Mouse (Mus musculus) cerebellum, adult 8-10 months (tissue): ENCODE measurements around the gene Iqgap1.
A peak's percentile ranks its signal among the peaks of the same experiment; 100 is the strongest.

Source experiments
- DNase-seq: peaks from one replicate; pipeline ENCODE4 v3.0.0; 2022

Gene Iqgap1

GRCm38 (mm10) chr7:80710333-80710732, 115.4 kb downstream of the Iqgap1 start:
- DNase-seq = no peak

- DNase-seq = no peak
These were observed 121.7 kb downstream of the Iqgap1 start for GRCm38 (mm10) chr7:80704066-80704465.

GRCm38 (mm10) chr7:80702510-80702909, 123.3 kb downstream of the Iqgap1 start:
- no peak for DNase-seq

- DNase-seq = no peak
These were observed 126.1 kb downstream of the Iqgap1 start for GRCm38 (mm10) chr7:80699709-80700108.

- no peak for DNase-seq
These were observed 126.8 kb downstream of the Iqgap1 start for GRCm38 (mm10) chr7:80698940-80699339.

- DNase-seq = no peak
These were observed 127.9 kb downstream of the Iqgap1 start for GRCm38 (mm10) chr7:80697859-80698258.

GRCm38 (mm10) chr7:80696903-80697302, 128.9 kb downstream of the Iqgap1 start:
- DNase-seq = no peak

GRCm38 (mm10) chr7:80696334-80696733, 129.4 kb downstream of the Iqgap1 start:
- DNase-seq = no peak

- DNase-seq = no peak
These were observed 133.3 kb downstream of the Iqgap1 start for GRCm38 (mm10) chr7:80692472-80692871.

- DNase-seq = no peak
These were observed 134.6 kb downstream of the Iqgap1 start for GRCm38 (mm10) chr7:80691131-80691530.

- DNase-seq = no peak
These were observed 136.6 kb downstream of the Iqgap1 start for GRCm38 (mm10) chr7:80689221-80689591.

- DNase-seq = peak; percentile 68
These were observed 137.1 kb downstream of the Iqgap1 start, which contains the start of gene Crtc3 for GRCm38 (mm10) chr7:80688556-80689220. Gene Crtc3, minus strand, starts transcription at chr7:80688877.

GRCm38 (mm10) chr7:80687721-80688555, 137.8 kb downstream of the Iqgap1 start:
- DNase-seq = peak; percentile 71

GRCm38 (mm10) chr7:80685639-80686038, 140.1 kb downstream of the Iqgap1 start:
- no peak for DNase-seq

GRCm38 (mm10) chr7:80682630-80683029, 143.1 kb downstream of the Iqgap1 start:
- DNase-seq = no peak

GRCm38 (mm10) chr7:80680218-80680847, 145.4 kb downstream of the Iqgap1 start:
- no peak for DNase-seq

- no peak for DNase-seq
These were observed 153.5 kb downstream of the Iqgap1 start for GRCm38 (mm10) chr7:80672323-80672722.

- no peak for DNase-seq
These were observed 154.9 kb downstream of the Iqgap1 start for GRCm38 (mm10) chr7:80670889-80671288.

- no peak for DNase-seq
These were observed 158.6 kb downstream of the Iqgap1 start for GRCm38 (mm10) chr7:80667190-80667589.

GRCm38 (mm10) chr7:80666198-80666915, 159.4 kb downstream of the Iqgap1 start:
- no peak for DNase-seq
